Mouse (Mus musculus) gastrocnemius, postnatal 36 days (tissue): Measurements from ENCODE around the gene Slc5a6. TPM values are rescaled to one million over a fixed set of nuclear protein-coding genes. Genes with fewer than 3 reads are reported as not detected.

Experiments used
- DNase-seq, 2 experiments: peaks; one replicate each; pipeline ENCODE4 v3.0.0; 2022
- intact Hi-C: fragments of 180-260 bp; cut with DNase I; formaldehyde crosslinking; loops from one replicate; pipeline ENCODE4 v1.15.1; 2025
- long read RNA-seq, 2 experiments: library from polyadenylated mRNA; stranded (forward); transcript quantifications; one replicate each; pipeline ENCODE4 v2.0.0; 2021
- total RNA-seq, 2 experiments: library from RNA; stranded (reverse); gene quantifications; 2 replicates each; pipeline ENCODE4 v1.2.3; 2021

Slc5a6 gene
- 1 to 10 TPM; 2.5 to 3.8 TPM for total RNA-seq
- long read RNA-seq, experiment 1, partial matches to known transcripts = 0 of 6 reads
- long read RNA-seq, experiment 1, other reads (novel, unspliced or antisense) = 4 of 6 reads
- long read RNA-seq, experiment 2, partial matches to known transcripts = 0 of 8 reads
- long read RNA-seq, experiment 2, other reads (novel, unspliced or antisense) = 5 of 8 reads

DNA sequence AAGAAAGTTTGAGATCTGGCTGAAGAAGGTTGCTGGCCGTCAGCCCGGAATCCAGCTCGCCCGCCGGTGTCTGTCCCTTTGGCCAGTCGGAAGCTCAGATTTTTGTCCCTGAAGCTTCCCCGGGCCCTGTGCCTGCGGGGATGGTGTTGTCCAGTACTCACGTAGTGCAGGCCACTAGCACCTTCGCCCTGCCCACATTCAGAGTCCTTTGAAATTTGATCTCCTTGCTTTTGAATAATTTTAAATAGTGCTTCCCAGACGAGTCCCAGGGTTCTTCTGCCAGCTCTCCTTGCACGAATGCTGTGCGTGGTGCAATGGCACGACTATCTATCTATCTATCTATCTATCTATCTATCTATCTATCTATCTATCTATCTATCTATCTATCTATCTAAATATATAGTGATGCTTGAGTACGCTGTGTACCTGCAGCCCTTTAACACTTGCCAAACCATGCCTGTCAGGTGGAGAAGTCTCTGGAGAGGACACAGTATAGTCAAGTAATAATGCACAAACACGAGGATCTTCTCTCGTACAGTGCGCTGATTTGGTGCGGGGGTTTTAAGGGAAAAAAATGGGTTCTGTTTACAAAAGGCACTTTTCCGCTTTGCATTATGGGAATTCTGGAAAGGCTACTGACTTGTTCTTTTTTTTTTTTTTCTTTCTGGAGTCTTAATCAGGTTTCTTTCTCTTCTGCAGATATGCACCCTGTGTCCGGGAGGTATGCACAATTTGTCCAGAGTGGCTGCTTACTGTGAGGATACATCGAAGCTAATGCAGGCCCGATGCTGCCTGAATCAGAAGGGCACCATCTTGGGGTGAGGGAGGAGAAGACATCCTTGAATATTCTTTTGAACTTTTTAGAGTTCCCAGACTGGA is at the start of gene Slc5a6:
Gene Slc5a6 (minus strand): TSS at position 162 of the 879 bp plus-strand sequence.
- intact Hi-C loops = no loop called here
- no peak for DNase-seq

DNA sequence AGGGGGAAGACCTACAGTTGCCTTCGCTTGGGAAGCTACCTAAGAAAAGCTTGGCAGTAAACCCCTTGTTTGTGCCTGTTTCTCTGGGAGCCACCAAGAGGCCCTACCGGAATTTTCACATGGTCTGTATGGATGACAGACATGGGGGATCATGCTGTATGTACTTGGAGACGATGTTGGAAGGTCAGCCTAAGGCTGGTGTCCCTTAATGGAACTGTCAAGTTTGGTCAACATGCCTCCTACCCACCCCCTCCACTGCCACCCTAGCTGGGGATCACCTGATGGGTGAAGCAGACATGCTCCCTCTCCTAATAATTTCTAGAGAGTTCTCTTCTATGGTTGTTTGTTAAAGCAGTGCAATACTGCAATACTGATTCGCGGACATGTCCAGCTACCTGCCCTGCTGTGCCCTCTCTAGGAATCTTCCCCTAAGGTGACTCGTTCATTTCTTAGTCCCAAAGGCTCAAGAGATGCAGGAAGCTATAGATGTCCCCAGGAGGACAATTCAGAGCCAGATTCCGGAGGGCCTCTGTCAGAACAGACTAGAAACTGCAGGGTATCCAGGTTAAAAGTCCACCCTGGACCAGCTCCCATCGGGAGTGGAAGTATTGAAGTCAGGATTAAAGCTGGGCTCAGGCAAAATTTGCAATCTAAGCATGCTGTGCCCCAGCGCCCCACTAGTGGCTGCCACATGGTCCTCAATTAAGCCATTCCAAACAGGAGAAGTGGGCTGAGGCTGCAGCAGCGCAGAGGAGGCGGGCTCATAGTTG is 47.2 kb upstream of the Slc5a6 start:
- intact Hi-C loops = no loop called here
- no peak for DNase-seq

DNA sequence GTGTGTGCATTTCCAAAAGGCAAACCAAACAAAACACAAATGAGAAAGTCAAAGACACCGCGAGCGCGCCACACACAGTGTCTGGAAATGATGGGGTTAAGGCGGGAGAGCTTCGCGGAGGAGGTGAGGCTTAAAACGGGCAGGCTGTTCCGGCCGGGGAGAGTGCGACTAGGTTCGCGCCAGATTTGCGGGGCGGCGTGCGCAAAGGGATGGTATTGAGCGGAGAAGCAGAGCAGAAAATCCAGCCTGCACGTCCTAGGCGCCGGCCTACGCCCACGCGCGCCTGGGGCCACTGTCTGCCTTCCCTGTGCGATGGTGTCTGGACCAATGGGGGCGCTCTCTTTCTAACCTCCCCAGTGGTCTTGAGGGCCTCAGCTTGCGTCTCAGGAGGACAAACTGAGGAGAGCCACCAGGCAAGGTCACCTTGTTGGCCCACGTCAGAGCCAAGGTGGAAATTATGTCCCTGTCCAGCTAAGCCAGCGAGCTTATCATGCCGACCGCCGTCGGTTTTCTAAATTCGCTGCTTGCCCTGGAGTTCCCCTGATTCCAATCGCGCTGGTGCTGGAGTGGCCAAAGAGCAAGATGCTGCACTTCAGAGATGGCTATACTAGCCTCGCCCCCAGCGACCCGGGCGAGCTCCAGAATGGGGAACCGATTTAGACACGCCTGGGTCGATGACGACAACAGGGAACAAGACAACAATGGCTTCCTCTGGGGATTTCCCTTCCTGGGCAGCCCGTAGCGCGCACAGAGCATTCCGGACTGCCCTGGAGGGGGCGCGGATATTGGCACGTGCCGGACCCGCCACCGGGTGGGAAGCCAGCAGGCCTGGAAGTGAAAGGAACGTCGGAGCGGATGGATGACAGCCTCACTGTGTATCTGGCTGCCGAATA is 46.3 kb upstream of the Slc5a6 start:
- peak in 1 of 2 experiments; percentile 38 for DNase-seq

DNA sequence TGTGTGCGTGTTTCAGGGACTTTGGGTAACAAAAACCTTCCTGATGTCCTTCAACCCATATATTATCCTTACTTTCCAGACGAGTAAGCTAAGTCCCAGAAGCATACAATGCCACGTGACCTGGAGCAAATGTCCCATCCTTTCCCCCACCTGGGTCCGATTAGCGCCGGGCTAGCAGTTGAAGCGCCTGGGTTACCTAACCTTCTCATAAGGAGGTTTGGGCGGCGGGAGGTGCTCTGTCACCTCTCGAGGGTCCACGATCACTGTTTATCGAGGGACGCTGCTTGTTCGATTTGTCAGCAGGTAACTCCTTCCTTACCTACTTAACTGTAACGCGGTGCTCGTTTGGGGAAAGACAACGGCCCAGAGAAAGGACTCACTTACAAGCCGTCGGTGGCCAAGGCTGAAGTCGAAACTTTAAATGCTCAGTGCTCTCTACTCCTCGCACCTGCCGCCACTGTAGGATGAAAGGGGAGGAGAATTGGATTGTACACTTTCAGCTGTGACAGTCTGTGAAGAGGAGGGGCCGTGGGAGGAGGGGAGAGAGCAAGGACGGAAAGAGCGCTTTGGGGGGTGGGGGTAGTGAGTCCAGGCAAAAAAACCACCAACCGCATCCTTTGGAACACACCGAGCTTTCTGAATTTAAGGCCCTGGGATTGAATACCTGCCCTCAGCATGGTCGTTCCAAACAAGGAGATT is 45.5 kb upstream of the Slc5a6 start:
- intact Hi-C loops = no loop called here
- DNase-seq = no peak

More for the DNA sequence above, 46.3 kb upstream of the Slc5a6 start:
- intact Hi-C loops = no loop called here

DNA sequence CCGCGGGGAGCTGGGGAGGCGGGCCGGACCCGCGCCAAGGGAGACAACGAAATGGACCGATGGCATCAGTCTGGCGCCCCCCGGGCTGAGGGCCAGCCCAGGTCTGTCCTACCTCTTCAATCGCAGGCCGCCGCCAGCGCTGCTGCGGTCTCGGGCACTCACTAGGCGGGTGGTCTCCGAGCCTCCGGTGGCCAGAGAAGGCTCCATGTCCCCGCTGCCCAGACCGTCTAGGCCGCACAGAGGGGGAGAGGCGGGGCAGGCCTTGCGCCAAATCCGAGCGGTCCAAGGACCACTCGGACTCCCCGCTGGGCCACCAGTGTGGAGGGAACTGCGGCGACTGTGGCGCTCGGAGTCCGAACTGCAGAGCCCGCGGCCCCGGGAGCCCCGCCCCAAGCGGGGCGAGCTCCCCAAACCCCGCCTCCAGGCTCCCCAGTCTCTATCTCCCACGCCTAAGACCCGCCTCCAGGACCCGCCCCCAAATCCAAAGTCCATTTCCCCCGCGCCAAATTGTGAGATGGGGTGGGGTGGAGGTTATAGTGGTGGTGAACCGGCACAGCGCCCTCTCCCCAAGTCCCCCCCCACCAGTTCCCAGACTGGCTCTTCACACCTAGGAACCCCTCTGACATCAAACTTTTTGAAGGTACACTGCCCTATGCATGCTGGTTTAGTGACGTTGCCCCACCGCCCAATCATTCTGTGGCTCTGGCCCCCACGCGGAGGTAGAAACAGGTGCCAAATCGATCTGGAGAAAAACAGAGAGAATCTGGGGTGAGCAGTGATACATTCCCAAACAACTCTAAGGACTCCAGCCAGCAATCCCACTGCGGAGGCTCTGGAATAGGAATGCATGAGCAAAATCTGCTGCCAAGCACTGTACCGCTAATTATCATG is 44.7 kb upstream of the Slc5a6 start:
- DNase-seq = no peak
- intact Hi-C loops = no loop called here

DNA sequence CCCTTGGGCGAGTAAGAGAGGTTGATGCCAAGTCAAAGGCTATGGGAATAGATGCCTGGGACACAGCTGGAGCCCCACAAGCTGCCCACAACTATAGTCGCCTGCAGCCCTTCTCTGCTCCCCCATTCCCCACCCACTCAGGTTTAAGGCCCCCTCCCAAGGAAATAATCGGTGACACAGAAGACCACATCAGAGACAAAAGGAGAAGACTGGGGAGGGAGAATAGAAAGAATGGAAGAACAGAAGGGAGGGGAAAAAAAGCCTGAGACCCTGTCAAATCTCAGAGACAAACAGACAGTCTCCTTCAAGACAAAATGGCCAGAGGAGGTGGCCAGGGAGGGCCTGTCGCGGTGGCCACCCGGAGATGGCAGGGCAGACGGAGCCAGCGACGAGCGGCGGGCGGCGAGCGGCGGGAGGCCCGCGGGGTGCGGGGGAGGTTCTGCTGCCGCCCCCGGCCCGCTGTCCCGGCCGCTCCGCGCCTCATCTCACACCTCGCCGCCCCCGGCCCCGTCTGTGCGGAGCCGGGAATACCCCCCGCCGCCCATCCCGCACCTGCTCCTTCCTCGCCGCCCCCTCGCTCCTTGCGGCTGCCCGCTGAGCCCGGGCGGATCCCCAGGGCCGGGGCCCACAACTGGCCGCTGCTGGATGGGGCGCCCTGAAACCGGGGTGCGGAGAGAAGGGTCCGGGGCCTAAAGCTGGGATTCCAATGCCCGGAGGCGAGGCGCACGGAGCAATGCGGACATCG is 43.7 kb upstream of the Slc5a6 start:
- DNase-seq = no peak
- intact Hi-C loops = no loop called here

DNA sequence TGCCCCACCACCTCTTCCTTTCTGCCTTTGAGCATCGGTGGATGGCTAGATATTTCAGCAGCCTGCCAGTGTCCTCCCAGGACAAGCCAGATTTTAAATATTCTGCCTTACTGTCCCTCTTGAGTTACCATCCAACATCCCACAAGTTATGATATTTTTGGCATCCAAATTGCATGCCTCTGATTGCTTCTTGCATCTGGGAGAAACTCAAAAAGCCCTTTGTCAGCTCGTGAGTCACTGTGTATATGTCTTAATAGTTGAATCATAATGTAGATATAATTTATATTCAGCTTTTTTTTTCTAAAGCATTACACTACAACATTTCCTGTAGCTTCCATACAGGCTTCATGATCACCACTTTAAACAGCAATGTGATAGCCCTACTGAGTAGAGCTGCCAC is 38.4 kb upstream of the Slc5a6 start:
- DNase-seq = no peak
- intact Hi-C loops = no loop called here

DNA sequence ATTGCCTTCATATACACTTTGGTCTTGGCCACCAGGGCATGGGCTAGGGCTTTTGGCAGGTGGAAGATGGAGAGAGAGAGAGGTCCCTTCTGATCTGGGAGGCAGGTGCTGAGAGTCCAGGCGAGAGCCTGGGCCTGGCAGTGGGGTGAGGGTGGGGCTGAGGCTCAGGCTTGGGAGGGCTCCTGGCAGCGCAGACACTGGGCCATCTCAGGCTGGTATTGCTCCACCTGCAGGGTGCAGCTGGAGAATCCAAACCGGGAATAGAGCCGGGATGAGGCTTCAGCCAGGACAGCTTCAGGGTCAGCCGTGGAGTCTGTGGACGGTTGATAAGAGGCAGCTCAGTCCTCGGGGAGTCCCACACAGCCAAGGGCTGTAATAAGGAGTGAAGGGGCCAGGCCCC is 37.9 kb upstream of the Slc5a6 start:
- intact Hi-C loops = no loop called here
- no peak for DNase-seq

DNA sequence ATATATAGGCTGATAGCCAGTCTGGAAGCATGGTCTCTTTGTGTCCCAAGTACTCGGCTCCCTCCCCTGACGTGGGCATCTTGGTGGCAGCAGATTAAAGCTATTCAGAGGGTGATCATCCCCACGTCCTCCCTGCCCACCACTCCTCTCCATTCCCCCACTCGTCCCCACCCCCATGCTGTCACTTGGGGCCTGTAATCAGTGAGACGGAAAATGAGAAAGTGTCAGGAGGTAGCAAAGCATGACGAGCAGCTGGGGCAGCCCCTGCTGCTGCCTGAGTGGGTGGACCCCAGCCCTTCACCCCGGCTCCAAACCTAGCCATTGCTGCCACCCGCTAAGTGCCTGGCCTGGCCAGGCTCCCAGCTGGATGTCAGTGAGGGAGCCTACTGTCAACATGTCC is 35.2 kb upstream of the Slc5a6 start:
- no peak for DNase-seq
- intact Hi-C loops = no loop called here

DNA sequence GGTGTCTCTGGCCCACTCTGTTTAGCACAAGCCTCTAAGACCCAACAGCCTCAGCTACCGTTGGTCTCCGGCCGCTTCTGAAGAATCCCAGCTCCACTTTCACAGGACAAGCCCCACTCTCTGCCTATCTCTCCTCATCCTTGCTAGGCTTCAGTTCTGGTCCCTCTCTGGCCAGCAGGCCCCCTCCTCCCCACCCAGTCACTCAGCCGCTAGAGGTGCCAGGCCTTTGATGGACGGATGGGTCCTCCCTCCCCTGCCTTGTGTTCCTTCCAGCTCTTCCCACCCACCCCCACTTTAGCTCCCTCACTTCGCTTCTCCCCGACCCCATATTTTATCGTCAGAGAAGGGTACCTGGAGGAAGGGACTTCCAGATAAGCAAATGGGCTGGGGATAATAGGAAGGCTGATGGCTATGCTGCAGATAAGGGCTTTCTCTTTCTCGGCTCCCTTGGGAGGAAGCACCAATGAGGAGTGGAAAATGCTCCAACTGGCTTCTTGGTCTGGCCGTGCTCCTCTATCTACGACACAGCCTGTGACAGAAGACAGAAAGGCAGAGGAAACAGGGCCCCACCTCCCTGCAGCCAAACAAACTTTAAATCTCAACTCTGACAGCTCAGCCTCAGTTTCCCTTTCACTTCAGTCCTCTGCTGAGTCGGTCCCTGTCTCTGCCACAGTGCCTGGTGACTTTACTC is 34.4 kb upstream of the Slc5a6 start:
- no peak for DNase-seq
- intact Hi-C loops = no loop called here

DNA sequence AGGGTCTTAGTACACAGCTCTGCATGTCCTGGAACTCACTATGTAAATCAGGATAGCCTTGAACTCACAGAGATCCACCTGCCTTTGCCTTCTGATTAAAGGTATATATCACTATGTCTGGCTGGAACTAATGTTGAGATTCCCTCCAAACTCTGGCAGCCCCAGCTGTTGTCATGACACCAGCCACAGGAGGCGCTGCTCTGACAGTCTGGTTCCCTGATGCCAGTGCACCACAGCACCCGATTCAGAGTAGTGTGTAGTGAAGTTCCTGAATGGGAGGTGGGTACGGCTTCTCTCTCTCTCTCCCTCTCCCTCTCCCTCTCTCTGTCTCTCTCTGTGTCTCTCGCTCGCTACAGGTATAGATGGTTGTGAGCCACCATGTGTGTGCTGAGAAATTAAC is 33.6 kb upstream of the Slc5a6 start:
- intact Hi-C loops = no loop called here
- DNase-seq = peak in 1 of 2 experiments; percentile 58

DNA sequence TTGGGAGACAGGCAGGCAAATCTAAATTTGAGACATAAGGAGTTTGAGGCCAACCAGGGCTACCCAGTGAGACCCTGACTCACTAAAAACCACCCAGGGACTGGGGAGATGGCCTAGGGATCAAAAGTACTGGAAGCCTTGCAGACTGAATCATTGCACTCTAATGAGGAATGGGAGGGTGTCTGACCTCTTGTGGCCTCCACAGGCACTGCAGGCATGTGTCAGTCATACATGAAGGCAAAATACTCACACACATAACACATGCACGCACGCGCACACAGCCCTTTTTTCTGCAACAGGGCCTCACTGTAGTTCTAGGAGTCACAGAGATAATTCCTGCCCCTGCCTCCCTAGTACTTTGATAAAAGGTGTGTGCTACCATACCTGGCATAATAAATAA is 32.7 kb upstream of the Slc5a6 start:
- no peak for DNase-seq
- intact Hi-C loops = no loop called here

DNA sequence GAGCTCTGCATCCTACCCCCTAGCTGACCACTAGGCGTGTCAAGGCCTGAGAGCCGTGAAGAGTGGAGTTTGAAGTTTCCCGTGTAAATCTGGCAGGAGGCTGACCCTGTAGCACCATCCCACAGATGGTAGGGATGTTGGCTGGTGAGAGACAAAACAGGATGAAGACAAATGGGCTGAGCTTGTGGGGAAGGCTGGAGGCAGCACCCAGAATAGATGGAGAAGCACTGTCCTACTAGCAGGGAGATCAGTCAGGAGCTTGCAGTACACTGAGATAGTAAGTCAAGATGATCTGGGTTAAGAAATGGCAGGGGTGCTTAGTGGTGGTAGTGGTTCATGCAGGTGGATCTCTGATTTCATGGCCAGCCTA is 32.1 kb upstream of the Slc5a6 start:
- DNase-seq = no peak
- intact Hi-C loops = no loop called here

DNA sequence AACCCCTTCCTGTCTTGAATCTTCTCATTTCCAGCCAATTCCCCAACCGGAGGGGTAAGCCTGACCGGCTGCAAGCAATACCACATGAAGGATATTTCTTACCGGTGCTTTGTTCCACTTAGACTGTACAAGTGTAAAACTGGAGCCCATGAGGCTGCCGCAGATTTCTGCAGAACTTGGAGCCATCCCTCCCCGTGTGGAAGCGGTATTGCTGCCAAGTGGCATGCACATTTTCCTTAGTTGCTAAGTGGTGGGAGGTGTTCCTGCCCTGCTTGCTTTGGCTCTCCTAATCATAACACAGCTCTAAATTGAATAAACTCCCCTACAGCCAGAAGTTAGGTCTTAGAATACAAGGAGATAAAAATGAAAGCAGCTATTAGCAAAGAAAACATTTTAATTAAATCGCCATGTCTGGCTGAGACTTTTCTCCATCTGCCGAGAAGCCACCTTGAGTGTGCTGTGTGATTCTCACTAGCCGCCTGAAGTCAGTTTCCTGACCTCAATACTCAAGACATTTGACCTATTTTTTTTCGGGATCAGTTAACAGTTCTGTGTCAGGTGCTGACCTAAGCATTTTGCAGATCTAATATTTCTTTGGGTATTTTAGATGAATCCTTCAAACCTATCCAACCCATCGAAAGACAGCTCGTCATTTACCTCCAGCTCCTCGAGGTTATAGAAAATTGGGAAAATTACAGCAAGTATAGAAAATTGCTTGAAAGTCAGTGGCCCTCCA is 31.5 kb upstream of the Slc5a6 start:
- intact Hi-C loops = no loop called here
- DNase-seq = no peak

DNA sequence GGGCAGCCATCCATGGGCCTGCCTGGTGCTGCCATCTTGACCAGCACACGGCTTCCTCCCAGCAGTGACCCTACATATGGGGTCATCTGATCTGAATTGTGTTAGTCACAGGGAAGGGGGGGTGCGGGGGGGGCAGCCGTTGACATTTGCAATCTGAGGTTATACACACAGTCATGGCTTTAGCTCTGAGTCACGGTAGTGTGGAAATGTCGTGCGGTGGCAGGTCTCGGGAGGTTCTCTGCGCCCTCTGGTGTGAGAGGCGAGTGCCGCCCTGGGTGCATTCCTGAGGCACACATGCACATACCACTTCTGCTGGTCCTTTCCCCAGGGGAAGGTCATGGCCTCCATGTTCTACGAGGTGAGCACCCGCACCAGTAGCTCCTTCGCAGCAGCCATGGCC is 27.6 kb upstream of the Slc5a6 start:
- no peak for DNase-seq
- intact Hi-C loops = no loop called here

DNA sequence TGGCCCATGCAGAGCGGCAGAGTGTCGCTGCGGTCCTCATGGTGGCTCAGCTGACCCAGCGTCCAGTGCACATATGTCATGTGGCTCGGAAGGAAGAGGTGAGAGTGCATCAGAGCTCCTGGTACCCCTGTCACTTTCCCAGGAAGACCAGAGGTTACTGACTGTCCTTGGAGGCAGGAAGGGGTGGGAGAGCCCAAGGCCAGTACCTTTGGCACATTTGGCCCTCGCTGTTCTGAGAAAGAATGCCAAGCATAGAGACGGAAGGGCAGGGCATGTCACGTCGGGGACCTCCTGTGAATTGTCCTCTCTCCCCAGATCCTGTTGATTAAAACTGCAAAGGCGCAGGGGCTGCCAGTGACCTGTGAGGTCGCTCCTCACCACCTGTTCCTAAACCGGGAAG is 24.5 kb upstream of the Slc5a6 start:
- DNase-seq = no peak
- intact Hi-C loops = no loop called here

DNA sequence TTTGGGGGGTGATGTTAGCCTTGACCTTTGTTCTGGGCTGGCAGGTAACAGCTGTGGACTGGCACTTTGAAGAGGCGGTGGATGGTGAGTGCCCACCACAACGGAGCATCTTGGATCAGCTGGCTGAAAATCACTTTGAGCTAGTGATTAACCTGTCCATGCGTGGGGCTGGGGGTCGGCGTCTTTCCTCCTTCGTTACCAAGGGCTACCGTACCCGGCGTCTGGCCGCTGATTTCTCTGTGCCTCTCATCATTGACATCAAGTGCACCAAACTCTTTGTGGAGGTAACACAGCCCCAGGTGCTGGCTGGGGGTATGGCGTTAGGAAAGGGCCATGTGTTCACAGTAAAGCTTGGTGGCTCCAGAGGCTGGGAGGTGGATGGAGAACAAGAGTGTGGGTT is 23.1 kb upstream of the Slc5a6 start:
- no peak for DNase-seq
- intact Hi-C loops = no loop called here
